Mouse (Mus musculus) bone marrow, adult 2 months (tissue): ENCODE measurements at regions not wholly inside any gene's neighbourhood (a gene's known extent, or its start where the extent isn't known, plus 50 kb on each side); places are given as distances from the start of the nearest gene placed in this dataset.

ENCODE experiments used
- H3K27ac ChIP-seq: fragments of 200-500 bp; 2 replicates; pipeline ENCODE4 v1.5.1; 2012; ENCODE audit warnings: low read depth, mild to moderate bottlenecking, control low read depth, inconsistent platforms, low read length; ENCODE audit not compliant: control insufficient read depth, poor library complexity, insufficient read depth
- H3K4me1 ChIP-seq: fragments of 200-500 bp; 2 replicates; pipeline ENCODE4 v1.6.1; 2011; ENCODE audit warnings: low read length; ENCODE audit not compliant: control insufficient read depth, insufficient read depth
- H3K4me3 ChIP-seq: fragments of 200-500 bp; replicated peaks from 2 replicates; pipeline ENCODE3; 2011; ENCODE audit warnings: mild to moderate bottlenecking, low read depth, low read length, control low read depth; ENCODE audit not compliant: control insufficient read depth
- CTCF ChIP-seq: fragments of 200-500 bp; IDR thresholded peaks from 2 replicates; pipeline ENCODE4 v1.5.1; 2011; ENCODE audit warnings: low read length, control low read depth; ENCODE audit not compliant: control insufficient read depth, insufficient read depth
- POLR2A ChIP-seq: fragments of 200-500 bp; IDR thresholded peaks from 2 replicates; pipeline ENCODE4 v1.6.1; 2011; ENCODE audit warnings: low read depth, mild to moderate bottlenecking, control low read depth, low read length, borderline replicate concordance; ENCODE audit not compliant: control insufficient read depth
- WGBS: fragments of 180-500 bp; shearing (Covaris S2); methylation state at CpG from one replicate; pipeline ENCODE4 v1.1.7; 2018; 5-methylcytosine and 5-hydroxymethylcytosine counted together

DNA sequence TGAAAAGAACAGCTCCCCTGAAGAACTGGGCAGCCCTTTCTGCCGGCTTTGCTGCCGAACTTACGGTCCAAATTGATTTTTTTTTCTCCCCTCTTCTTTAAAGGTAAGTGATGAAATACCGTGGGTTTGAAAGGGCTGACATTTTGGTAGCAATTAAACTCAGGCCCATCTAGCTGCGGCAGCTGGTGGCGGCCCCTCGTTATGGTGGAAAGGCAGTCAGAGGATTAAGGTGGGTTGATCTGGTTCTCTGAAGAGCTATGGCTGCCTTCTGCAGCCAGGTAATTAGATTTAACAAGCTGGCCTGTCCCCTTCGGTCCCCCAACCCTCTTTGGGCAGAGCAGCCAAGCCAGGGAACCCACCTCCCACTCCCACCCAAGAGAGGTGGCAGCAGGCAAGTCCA is 214.1 kb upstream of the Csf3r start:
- no peak for TF ChIP-seq POLR2A
- no peak for TF ChIP-seq CTCF
- WGBS: 63% methylated on average over 8 of the region's 8 CpGs
- no peak overlapping the region for H3K4me3 ChIP-seq
- H3K27ac ChIP-seq: no peak overlapping the region
- H3K4me1 ChIP-seq: no peaks in the 10 kb centered on the region

DNA sequence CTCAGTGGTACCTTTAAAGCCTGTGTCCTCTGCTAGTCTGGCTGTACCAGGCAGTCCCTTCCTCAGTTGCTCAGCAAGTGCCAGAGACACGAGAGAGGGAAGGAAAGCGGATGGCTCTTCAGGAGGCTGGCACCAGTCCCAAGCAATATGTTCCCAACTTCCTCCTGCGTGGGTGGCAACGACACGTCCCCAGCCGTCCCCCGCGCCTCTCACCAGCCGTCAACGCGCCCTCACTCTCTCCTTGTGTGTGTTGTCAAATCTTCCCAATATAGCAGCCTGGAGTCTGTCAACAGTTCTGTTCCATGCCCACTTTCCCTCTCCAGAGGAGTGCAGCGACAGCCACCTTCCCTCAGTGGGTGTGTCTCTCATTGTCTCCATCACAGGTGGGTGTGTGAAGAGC is 210.0 kb upstream of the Csf3r start:
- Histone ChIP-seq H3K4me3 (no peak overlapping the region), H3K4me1 (no peaks in the 10 kb centered on the region), H3K27ac (no peak overlapping the region)
- 60% methylated on average over 12 of the region's 12 CpGs for WGBS
- TF ChIP-seq CTCF (no peak), POLR2A (no peak)

DNA sequence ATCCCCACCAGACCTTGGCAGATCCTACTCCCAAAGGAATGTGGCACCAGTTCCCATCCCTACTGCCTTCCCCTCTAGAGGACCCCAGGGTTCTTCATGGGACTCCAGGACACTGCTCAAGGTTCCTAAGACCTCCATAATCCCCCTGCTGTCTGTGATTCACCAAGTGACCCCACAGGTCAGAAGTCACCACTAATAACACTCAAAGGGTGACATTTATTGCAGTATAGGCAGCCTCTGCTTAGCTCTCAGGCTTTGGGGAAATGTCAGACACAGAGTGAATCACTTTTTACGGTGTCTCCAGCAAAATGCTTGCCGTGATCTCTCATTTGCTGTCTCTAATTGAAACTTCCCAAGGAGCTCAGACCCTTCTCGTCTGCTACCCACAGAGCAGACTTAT is 209.1 kb upstream of the Csf3r start:
- no peak overlapping the region for H3K4me3 ChIP-seq
- no peak overlapping the region for H3K27ac ChIP-seq
- WGBS: 47% methylated on average over 3 of the region's 3 CpGs
- TF ChIP-seq POLR2A: no peak
- no peak for TF ChIP-seq CTCF
- H3K4me1 ChIP-seq: no peaks in the 10 kb centered on the region

DNA sequence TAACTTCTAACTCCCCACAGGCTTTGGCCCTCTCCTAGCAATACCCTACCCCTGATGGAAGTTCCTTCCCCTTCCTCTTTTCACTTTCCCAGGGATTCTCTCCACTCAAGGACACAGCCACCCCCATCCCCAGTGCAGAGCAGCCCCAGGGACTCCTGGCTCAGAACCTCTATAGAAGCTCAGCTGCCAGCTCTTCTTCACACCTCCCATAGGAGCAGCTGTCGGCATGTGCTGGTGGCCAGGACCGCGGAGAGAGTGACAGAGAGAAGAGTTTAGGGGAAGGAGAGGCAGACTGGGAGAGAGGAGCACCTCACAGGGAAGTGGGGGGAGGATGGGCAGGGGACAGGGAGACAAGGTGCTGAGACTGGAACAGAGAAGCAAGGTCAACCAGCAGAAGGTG is 199.8 kb upstream of the Csf3r start:
- H3K4me1 ChIP-seq: no peaks in the 10 kb centered on the region
- no peak overlapping the region for H3K27ac ChIP-seq
- no peak overlapping the region for H3K4me3 ChIP-seq
- WGBS: 13% methylated on average over 3 of the region's 3 CpGs
- TF ChIP-seq POLR2A: no peak
- TF ChIP-seq CTCF: no peak

DNA sequence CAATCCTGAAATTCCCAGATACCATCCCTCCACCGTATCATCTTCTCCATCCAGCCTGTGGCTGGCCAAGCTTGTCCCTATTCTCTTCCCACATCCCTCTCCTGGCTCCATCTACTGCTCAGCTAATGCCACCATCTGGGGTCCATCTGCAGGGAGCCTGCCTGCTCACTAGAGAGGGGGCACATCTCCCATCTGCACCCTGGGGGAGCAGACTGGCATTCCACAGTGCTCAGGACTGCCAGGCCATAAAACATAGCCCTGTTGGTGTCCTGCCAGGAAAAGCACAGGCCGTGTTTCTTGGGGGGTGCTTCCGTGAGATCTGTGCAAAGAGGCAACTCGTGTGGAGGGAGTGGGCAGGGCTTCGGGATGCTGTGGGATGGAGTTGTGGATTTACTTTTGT is 197.9 kb upstream of the Csf3r start:
- Histone ChIP-seq H3K27ac (no peak overlapping the region), H3K4me3 (no peak overlapping the region), H3K4me1 (no peaks in the 10 kb centered on the region)
- 64% methylated on average over 5 of the region's 5 CpGs for WGBS
- TF ChIP-seq CTCF (no peak), POLR2A (no peak)

DNA sequence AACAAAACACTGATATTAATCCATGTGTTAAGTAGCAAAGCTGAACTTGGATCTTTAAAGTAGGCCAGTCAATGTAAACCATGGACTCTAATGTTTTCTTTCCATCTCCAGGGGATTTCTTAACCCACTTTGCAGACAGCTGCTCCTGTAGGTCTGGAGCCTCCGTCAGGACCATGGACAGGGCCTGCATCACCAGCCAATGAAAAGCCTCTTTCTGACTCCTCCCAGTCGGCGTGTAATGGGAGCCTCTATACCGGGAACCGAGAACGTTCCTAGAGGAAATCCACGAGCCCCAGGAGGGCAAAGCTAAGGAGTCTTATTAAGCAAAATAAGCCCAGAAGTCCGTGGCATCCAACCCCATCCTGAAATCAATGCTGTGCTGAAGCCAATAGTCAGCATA is 189.1 kb upstream of the Csf3r start:
- TF ChIP-seq CTCF: no peak
- no peak for TF ChIP-seq POLR2A
- Histone ChIP-seq H3K27ac (no peak overlapping the region), H3K4me1 (no peaks in the 10 kb centered on the region), H3K4me3 (no peak overlapping the region)
- 4% methylated on average over 8 of the region's 8 CpGs for WGBS

DNA sequence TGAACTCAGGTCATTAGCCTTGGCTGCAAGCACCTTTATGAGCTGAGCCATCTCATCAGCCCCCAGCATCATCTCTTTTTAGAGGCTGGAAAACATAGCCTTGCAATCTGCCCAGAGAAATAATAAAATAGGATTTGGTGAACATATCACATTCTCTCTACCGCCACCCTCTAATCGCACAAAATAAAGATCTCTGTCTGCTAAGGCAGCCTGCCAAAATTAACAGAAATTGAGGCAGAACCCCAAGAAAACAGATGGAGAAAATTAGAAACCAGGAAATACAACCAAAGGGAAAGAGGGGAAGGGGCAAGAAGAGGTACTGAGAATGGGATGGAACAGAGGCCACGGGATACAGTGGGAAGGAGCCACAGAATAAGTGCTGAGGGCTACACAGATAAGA is 176.8 kb upstream of the Csf3r start:
- TF ChIP-seq POLR2A (no peak), CTCF (no peak)
- 84% methylated on average over 3 of the region's 3 CpGs for WGBS

DNA sequence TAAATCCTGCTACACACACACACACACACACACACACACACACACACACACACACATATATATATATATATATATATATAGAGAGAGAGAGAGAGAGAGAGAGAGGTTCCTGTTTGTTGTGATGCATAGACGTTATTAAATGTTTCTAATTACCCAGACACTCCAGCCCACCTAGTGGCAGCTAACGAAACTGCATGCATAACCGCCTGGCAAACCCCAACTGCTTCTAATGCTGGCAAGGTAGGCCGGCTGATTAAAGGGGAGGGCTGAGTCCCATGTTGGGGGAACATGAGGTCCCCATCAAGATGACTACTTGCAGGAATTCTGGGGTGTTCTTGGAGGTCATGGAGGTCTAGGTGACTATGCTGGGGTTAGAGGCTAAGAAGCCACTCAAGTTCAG is 174.1 kb upstream of the Csf3r start:
- 4% methylated on average over 4 of the region's 4 CpGs for WGBS
- H3K4me1 ChIP-seq: no peaks in the 10 kb centered on the region
- TF ChIP-seq CTCF (peak; percentile 42), POLR2A (no peak)
- H3K4me3 ChIP-seq: no peak overlapping the region
- no peak overlapping the region for H3K27ac ChIP-seq

More for the DNA sequence above, 176.8 kb upstream of the Csf3r start:
- no peak overlapping the region for H3K27ac ChIP-seq
- H3K4me3 ChIP-seq: no peak overlapping the region
- H3K4me1 ChIP-seq: no peaks in the 10 kb centered on the region

DNA sequence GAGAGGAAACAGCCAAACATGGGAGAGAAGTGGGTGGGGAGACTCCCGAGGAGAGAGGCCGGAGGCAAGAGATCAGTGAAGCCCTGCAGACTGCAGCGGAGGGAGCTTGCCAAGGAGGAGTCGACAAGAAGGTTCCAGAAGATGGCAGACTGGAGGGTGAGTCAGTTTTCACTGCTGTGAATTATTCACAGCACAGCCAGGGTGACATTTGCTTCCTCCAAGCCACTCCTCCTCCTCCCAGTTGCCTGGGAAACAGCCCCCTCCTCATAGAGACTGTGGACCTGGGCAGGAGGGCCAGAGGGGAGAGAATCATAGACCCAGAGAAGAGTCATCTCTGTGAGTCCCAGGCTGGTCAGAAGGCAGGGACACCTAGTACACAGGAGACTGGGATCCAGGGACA is 171.8 kb upstream of the Csf3r start:
- H3K27ac ChIP-seq: no peak overlapping the region
- H3K4me1 ChIP-seq: no peaks in the 10 kb centered on the region
- 65% methylated on average over 4 of the region's 4 CpGs for WGBS
- TF ChIP-seq CTCF: no peak
- TF ChIP-seq POLR2A: no peak
- no peak overlapping the region for H3K4me3 ChIP-seq

DNA sequence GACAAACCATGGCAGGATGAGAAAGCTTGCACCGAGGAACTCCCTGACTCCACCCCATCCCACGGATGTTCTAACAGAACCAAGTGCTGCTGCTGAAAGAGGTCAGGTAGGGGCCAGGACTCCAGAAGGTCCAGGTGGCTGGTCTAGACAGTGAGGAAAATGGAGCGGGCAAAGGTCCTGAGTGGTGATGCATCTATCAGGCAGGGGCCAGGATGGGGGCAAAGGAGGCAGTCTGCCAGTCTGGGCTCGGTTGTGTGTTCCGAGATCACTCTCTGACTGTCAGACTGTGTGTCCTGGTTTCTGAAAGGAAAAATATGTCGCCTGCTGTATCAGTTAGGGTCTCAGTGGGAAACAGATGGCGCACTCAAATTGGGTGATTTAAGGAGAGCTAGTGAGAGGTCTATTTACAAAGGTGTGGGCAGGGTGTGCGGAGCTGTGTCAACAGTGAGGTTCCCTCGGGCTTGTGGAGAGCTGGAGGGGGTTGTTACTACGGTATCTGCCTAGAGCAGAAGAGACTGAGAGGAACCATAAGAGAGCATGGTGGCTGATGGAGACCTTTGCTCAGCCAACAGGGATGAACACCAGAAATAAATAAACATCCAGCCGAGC is 168.3 kb upstream of the Csf3r start:
- Histone ChIP-seq H3K4me1 (no peaks in the 10 kb centered on the region), H3K27ac (no peak overlapping the region), H3K4me3 (no peak overlapping the region)
- TF ChIP-seq POLR2A (no peak), CTCF (no peak)
- 43% methylated on average over 11 of the region's 11 CpGs for WGBS
